Mouse (Mus musculus) MN1 (cell line): ENCODE data around the gene Pla2g4f.
A peak's percentile ranks its signal among the peaks of the same experiment; 100 is the strongest.

ENCODE experiments used
- DNase-seq: peaks from one replicate; pipeline ENCODE4 v3.0.0-alpha.2; 2016; ENCODE audit warnings: low spot score

Pla2g4f gene

GRCm38 (mm10) chr2:120279961-120280360, 34.0 kb downstream of the Pla2g4f start:
- peak; percentile 48 for DNase-seq

GRCm38 (mm10) chr2:120276951-120277350, 37.0 kb downstream of the Pla2g4f start:
- DNase-seq, result no peak

GRCm38 (mm10) chr2:120268635-120269034, 45.3 kb downstream of the Pla2g4f start:
- DNase-seq, result no peak

- no peak for DNase-seq
Measured at GRCm38 (mm10) chr2:120265523-120265922, 48.4 kb downstream of the Pla2g4f start.

DNA sequence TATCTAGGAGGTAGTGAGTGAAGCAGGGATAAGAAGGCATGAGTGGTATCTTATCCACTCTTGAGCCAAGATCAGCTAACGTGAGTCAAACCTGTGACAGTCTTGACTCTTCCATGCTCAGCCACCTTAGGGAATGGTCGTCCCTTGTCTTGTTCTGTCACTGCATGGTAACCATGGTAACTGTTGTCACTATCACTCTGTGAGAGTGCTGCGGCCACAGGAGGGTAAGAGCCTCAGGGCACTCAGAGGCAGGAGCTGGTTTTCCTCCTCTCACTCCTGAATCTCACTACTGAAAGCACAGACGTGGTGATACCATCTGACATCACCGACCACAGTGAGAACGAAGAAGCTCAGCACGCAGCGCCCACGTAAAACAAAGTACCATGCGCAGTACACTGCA, 49.1 kb downstream of the Pla2g4f start:
- DNase-seq, result no peak

DNA sequence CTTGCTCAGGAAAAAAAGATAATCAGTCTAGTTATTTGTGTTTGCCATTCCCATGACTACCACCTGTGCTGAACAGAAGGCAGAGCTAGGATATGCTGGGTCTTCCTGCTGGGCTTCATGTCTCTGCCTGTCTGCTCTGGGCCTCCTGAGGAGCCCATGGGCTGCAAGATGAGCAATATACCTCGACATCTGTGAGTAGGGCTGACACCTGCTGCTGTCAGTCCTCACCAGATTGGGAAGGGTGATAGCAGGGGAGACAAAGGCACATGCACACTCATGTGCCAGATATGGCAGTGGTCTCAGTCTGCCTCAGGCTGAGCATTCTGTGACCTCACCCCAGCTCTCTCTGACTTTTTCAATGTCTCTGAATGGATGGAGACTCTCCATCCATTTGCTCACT, 51.1 kb downstream of the Pla2g4f start:
- no peak for DNase-seq

GRCm38 (mm10) chr2:120261346-120261745, 52.6 kb downstream of the Pla2g4f start:
- no peak for DNase-seq

- no peak for DNase-seq
Measured at GRCm38 (mm10) chr2:120256259-120256658, 57.7 kb downstream of the Pla2g4f start.

DNA sequence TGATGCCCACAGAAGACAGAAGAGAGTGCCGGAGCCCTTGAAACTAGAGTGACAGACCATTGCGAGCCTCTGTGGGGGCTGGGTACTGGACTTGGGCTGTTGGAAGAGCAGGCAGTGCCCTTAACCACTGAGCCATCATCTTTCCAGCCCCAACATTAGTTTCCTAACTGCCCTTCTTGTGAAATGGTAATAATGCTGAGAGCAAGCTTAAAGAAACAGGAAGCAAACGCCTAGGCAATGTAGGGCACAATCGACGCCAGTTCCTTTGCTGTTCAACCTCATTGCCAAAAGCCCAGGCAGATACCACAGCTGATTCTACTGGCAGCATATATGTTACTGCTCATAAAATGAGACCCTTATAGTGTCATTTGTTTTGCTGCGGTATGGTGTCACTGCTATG, 61.3 kb downstream of the Pla2g4f start:
- DNase-seq, result no peak
